Mouse (Mus musculus) yolk sac, embryonic 10.5 days (tissue): ENCODE measurements around the gene Ap2m1.

Source experiments
- DNase-seq: peaks from one replicate; pipeline ENCODE4 v3.0.0-alpha.2; 2017; ENCODE audit warnings: low spot score

Ap2m1 gene

GRCm38 (mm10) chr16:20529375-20529774 is 5.9 kb upstream of the Ap2m1 start:
- no peak for DNase-seq

DNA sequence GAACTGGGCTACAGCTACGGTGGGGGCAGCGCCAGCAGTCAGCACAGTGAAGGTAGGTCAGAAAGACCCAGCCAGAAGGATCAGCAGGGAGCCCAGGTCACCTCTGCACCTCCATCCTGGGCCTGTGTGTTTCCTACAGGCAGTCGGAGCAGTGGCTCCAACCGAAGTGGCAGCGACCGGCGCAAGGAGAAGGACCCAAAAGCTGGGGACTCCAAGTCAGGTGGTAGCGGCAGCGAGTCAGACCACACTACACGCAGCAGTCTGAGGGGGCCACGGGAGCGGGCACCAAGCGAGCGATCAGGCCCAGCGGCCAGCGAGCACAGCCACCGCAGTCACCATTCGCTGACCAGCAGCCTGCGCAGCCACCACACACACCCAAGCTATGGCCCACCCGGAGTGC is 4.3 kb upstream of the Ap2m1 start:
- DNase-seq, result no peak

GRCm38 (mm10) chr16:20534617-20535295 is 522 bp upstream of the Ap2m1 start:
- DNase-seq, result no peak

GRCm38 (mm10) chr16:20536081-20536665 is 895 bp downstream of the Ap2m1 start:
- DNase-seq, result peak; percentile 55

DNA sequence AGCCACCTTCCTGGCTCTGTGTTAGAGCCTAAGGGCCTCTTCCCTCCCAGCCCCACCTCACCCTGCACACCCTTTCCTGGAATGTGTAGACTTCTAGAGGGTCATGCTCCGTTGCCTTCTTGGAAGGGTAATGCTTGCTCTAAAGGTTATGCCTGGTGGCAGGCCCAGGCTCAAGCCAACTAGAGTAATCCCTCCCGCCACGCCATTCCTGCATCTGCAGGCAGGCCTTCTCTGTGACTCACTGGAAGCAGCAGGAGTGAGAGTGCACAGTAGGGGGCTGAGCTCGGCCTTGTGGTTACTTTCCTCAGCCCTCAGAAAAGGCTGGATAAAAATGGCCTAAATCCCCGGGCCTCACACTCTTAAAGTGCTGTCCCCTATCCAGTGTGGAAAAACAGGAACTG is 1.8 kb downstream of the Ap2m1 start:
- peak; percentile 56 for DNase-seq

DNA sequence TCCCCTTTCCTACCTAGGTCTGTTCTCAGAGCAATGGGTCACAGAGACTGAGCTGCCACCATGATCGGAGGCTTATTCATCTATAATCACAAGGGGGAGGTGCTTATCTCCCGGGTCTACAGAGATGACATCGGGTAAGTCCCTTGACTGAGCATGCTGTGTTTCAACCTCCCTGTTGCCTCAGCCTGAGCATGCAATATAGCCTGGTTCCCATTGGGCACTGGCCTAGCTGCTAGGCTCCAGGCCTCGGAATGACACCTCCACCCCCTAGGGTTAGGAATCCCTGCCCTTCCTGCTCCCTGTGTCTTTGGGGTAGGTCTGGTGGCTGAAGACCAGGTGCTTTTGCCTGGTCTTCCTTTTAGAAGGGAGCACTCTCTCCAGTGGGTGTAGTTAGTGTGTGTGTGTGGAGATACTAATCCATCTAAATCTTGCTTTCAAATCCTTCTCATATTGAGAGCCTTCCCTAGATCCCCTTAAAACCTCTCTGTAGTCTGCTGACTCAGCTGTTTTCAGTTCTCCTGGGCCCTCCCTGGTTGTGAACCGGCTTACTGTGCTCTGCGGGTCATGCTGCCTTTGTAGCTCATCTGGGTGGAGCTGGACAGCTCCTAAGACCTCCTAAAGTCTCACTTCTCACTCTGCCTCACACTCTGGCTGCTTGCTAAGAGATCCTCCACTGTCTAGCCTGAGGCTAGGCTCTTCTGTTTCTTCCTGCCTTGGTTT is 2.5 kb downstream of the Ap2m1 start:
- DNase-seq, result peak; percentile 23

DNA sequence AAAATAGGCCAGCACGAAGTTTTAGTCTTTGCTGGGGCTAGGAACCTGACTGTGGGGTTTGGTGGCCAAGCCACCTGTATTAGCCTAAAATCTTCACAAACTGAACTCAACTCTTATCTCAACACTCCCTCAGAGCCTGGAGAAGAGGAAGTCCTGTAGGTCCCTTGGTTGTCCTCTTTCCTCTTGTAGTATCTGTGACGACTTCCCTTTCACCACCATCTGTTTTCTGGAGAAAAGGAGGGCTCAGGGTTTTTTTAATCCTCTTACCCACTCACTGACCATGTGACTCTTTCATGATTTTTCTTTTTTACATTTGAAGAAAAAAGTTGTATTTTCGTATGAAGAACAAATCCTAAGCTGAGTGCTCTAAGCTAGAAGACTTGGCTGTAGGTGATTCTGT is 4.4 kb downstream of the Ap2m1 start:
- DNase-seq, result no peak

- DNase-seq, result peak; percentile 78
Observed at GRCm38 (mm10) chr16:20540438-20540837, 5.2 kb downstream of the Ap2m1 start.

GRCm38 (mm10) chr16:20545696-20546095 is 10.4 kb downstream of the Ap2m1 start:
- no peak for DNase-seq

DNA sequence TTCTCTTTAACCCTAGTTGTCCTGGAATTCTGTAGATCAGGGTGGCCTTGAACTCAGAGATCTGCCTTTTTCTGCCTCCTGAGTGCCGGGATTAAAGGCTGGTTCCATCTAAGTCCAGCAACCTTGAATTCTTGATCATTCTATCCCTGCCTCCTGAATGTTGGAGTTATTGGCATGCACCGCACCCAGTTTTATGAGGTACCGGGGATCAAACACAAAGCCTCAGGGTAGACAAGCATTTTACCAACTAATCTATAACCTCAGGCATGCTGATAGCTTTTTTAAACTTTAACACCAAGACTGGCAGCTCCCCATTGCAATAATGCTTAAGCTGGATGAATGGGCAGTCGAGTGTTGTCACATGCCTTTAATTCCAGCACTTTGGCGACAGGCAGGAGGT is 12.1 kb downstream of the Ap2m1 start:
- DNase-seq, result peak; percentile 14

GRCm38 (mm10) chr16:20548096-20548948 is 13.0 kb downstream of the Ap2m1 start, which contains the start of gene Abcf3:
Abcf3 (plus strand) TSS chr16:20548577.
- peak; percentile 99 for DNase-seq

DNA sequence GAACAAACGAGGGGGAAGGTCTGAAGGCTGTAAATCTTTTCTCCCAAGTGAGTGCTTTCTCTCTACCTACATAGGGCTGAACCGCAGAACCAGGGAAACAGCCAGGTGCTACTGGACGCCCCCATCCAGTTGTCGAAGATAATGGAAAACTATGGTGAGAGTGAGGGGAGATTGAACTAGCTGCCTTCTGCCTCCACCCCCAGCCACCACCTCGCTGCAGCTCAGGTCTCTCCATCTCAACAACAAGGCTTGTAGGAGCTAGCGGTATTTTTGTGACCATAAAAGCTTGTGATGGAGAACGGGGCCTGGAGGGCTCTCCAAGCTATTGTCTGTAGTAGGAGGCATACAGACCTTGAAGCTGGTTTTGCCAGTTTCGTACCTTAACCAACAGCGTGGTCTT is 13.9 kb downstream of the Ap2m1 start:
- DNase-seq, result no peak

DNA sequence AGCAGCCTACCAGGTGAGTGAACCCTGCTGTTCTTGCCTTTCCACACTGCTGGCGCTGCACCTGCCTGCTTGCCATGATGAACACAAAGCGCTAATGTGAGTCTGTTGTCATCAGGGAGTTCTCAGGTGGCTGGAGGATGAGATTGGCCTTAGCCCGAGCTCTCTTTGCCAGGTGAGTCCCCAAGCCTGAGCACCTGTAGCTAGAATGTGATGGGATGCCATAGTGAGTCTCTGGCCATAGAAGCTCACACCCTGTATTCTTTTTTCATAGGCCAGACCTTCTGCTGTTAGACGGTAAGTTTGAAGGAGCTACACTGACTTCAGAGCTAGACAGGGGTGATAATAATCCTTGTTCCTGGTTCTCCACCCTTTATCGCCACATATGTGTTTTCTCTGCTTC is 16.4 kb downstream of the Ap2m1 start:
- DNase-seq, result no peak

GRCm38 (mm10) chr16:20552594-20552993 is 17.3 kb downstream of the Ap2m1 start:
- DNase-seq, result no peak

DNA sequence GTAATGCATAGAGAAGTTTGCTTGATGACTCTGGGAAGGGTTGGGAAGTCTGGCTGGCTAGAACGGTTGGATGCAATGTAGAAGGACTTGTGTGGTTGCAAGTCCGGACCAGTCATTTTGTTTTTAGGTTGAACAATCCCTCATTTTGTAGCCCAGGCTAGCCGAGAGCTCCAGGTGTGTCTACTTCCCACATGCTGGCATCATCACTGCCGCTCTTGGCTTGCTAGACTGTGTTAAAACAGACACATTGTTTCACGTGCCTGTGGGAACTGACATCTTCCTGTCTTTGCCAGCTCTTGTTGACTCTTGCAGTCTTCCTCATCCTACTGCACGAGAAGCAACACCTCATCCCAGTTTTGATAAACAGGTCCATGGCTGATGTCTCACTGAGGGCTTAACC is 19.7 kb downstream of the Ap2m1 start:
- no peak for DNase-seq

DNA sequence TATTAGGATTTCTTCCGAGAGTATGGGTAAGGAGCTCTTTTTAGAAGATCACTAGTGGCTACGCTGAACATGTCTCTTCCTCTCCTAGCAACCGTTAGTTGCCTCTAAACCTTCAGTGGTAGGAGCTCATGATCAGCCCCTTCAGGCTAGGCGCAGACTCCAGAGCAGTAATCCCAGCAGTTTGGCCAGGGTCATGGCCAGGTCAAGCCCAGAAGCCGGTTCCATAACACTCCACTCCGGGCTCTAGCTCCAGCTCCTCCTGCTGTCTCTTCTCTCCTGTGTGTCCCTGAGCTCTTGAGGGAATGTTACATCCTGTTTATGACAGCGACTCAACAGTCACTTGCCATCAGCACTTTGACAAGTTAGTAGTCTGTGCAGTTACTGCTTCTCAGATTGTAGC is 22.1 kb downstream of the Ap2m1 start:
- DNase-seq, result no peak

- DNase-seq, result no peak
Observed at GRCm38 (mm10) chr16:20565075-20565474, 29.8 kb downstream of the Ap2m1 start.

DNA sequence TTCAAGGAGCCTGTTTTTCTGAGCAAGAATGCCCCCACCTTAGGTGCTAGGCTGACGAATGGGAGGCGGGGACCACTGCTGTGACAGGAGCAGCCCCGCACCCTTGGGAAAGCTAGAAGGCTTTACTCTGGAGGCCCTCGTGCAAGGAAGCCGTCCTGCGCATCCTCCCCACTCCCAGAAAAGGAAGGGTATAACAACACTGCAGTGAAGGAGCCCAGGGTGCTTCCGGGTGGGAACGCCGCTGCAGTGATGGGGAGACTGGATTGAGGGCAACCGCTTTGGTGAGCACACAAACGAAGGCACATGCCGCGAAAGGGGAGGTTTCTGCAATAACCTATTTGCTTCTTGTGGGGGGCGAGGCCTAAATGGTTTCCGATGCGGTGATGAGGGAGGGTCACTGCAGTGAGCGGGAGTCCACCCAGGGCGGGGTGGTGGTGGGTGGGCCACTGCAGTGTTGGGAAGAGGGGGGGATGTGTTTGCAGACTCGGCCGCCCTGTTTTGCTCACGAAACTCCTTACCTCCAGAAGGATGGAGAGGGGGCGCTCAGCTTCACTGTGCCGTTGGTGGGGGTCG is 54.2 kb downstream of the Ap2m1 start, which contains the start of gene Vwa5b2:
Gene Vwa5b2 (plus strand): TSS at position 106 of the 573 bp plus-strand sequence.
- DNase-seq, result no peak

GRCm38 (mm10) chr16:20589939-20590679 is 54.8 kb downstream of the Ap2m1 start:
- DNase-seq, result peak; percentile 53

GRCm38 (mm10) chr16:20590680-20591038 is 55.4 kb downstream of the Ap2m1 start:
- DNase-seq, result peak; percentile 31

DNA sequence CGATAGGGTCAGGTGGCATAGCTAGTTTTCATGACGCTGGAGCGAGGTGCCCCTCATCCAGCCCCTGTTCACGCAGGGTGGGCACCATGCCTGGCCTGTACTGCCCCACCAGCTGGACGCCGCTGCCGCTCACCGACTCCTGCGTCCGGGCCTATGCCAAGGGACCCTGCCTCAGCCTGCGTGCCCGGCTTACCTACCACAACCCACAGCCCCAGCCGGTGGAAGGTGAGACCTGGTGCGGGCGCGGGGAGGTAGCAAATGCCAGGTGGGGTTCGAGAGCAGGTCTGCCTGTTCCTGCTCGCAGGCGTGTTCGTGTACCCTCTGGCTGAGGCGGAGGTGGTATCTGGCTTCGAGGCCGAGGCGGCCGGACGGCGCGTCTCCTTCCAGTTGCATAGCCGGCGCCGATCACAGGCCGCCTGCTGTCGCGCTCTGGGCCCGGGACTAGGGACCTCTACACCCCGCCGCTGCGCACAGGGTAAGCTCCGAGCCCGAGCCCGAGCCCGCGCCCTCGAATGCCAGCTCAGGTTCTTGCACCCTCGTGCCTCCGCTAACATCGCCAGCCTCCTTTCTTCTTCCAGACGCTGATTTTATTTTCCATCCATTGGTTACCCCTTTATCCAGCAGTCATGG is 55.9 kb downstream of the Ap2m1 start:
- DNase-seq, result no peak
